Mouse (Mus musculus) liver, embryonic 13.5 days (tissue): Measurements from ENCODE around the gene Spata25. TPM values are rescaled to one million over a fixed set of nuclear protein-coding genes. Genes with fewer than 3 reads are reported as not detected.
A peak's percentile ranks its signal among the peaks of the same experiment; 100 is the strongest.
"Not testable (repeated sequence)": the region's sequence is repeated elsewhere in the genome, so short reads cannot be mapped to it uniquely, and the experiment has no call there.

Experiments
- ATAC-seq: fragments of 200-750 bp; cut with Nextera tagmentation; 2 replicates; pipeline ENCODE4 v1.8.0; 2017; ENCODE audit warnings: low read depth, mild to moderate bottlenecking, moderate number of reproducible peaks, moderate library complexity
- DNase-seq: peaks from one replicate; pipeline ENCODE4 v3.0.0; 2022
- H3K27ac ChIP-seq: fragments of 300-500 bp; sonication (generic); 2 replicates; pipeline ENCODE4 v1.5.1; 2015; ENCODE audit warnings: moderate library complexity, mild to moderate bottlenecking, inconsistent platforms
- H3K27me3 ChIP-seq: fragments of 300-500 bp; sonication (generic); 2 replicates; pipeline ENCODE4 v1.6.1; 2015; ENCODE audit warnings: mild to moderate bottlenecking, inconsistent platforms
- H3K36me3 ChIP-seq: fragments of 300-500 bp; sonication (generic); 2 replicates; pipeline ENCODE4 v1.6.1; 2015; ENCODE audit warnings: mild to moderate bottlenecking, inconsistent platforms
- H3K4me1 ChIP-seq: fragments of 300-500 bp; sonication (generic); replicated peaks from 2 replicates; pipeline ENCODE4 v1.6.1; 2015; ENCODE audit warnings: inconsistent platforms
- H3K4me2 ChIP-seq: fragments of 300-500 bp; sonication (generic); 2 replicates; pipeline ENCODE4 v1.6.1; 2015; ENCODE audit warnings: inconsistent platforms, mild to moderate bottlenecking, moderate library complexity
- H3K4me3 ChIP-seq: fragments of 300-500 bp; sonication (generic); replicated peaks from 2 replicates; pipeline ENCODE4 v1.5.1; 2015; ENCODE audit warnings: mild to moderate bottlenecking, inconsistent platforms
- H3K9ac ChIP-seq: fragments of 300-500 bp; sonication (generic); 2 replicates; pipeline ENCODE4 v1.6.1; 2015; ENCODE audit warnings: mild to moderate bottlenecking, inconsistent platforms
- H3K9me3 ChIP-seq: fragments of 300-500 bp; sonication (generic); replicated peaks from 2 replicates; pipeline ENCODE4 v1.6.1; 2016; ENCODE audit warnings: inconsistent platforms
- WGBS: fragments of 180-500 bp; shearing (Covaris S2); methylation state at CpG from one replicate; pipeline ENCODE4 v1.1.7; 2015; ENCODE audit not compliant: insufficient replicate concordance; 5-methylcytosine and 5-hydroxymethylcytosine counted together
- polyA plus RNA-seq: library from polyadenylated mRNA; unstranded; fragments of >200 nt; fragmentation: Nextera tagmentation; extraction: Ambion mirVana; gene quantifications from 2 replicates; pipeline ENCODE4 v1.2.1, GENCODE M21; 2015

Spata25 gene
- polyA plus RNA-seq, 1 experiment from 2014 or later: not detected

DNA sequence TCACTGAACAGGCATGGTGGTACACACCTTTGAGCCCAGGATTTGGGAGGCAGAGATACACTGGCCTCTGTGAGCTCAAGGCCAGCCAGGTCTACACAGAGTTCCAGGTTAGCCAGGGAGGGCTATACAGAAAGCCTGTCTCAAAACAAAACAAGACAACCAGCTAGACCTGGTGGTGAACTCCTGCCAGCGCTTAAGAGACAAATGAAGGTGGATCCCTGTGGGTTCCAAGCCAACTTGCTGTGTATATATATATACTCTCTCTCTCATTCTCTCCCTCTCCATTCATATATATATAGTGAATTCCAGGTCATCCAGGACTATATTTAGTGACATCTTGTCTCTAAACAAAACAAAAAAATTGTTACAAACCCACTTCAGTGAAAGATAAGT is 24.4 kb downstream of the Spata25 start:
- Histone ChIP-seq H3K4me1 (peaks cover 35% of the 10 kb centered on the region), H3K4me3 (peak overlapping the region; percentile 86), H3K4me2 (peak overlapping the region; percentile 79), H3K9me3 (no peaks in the 10 kb centered on the region), H3K9ac (peak overlapping the region; percentile 89), H3K27me3 (no peaks in the 10 kb centered on the region), H3K27ac (peak overlapping the region; percentile 87), H3K36me3 (peaks cover 42% of the 10 kb centered on the region)
- DNase-seq (no peak), ATAC-seq (no peak)
- WGBS: 57% methylated on average over 1 of the region's 1 CpGs

DNA sequence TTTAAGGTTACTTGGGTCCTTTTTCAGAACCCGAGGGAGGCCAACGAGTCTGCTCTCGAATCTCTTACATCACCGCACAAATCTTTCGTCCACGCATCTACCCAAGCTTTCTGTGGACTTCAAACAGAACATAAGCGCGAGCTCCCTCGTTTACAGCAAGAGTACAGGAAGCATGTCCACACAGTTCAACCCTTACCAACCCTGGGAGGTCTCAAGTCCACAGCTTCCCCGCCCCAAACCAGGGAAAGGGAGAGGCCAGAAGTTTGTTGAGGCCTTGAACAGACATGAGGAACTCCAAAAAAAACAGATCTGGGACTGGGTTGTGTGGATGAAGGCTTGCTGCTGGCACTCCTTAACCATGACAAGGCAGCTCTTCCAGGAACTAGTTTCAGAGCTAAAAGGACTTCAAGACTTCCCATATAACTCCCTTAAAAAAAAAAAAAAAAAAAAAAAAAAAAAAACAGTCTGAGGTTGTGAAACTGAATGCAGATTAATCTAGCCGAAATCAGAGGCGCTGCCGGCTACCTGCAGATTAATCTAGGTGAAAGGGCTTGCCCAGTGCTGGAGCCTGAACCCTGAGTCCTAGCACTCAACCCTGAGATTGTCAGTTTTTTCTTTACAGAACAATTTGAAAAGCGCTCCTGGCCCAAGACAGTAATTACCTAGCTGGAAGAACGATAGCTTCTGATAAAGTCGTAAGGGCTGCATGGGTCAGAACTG is 25.0 kb downstream of the Spata25 start:
- Histone ChIP-seq H3K27ac (peak overlapping the region; percentile 87), H3K36me3 (peaks cover 42% of the 10 kb centered on the region), H3K9me3 (no peaks in the 10 kb centered on the region), H3K4me1 (peaks cover 35% of the 10 kb centered on the region), H3K4me2 (peak overlapping the region; percentile 79), H3K4me3 (peak overlapping the region; percentile 86), H3K9ac (peak overlapping the region; percentile 89), H3K27me3 (no peaks in the 10 kb centered on the region)
- no peak for DNase-seq
- whole genome bisulfite sequencing: 76% methylated on average over 16 of the region's 16 CpGs
- ATAC-seq: no peak

DNA sequence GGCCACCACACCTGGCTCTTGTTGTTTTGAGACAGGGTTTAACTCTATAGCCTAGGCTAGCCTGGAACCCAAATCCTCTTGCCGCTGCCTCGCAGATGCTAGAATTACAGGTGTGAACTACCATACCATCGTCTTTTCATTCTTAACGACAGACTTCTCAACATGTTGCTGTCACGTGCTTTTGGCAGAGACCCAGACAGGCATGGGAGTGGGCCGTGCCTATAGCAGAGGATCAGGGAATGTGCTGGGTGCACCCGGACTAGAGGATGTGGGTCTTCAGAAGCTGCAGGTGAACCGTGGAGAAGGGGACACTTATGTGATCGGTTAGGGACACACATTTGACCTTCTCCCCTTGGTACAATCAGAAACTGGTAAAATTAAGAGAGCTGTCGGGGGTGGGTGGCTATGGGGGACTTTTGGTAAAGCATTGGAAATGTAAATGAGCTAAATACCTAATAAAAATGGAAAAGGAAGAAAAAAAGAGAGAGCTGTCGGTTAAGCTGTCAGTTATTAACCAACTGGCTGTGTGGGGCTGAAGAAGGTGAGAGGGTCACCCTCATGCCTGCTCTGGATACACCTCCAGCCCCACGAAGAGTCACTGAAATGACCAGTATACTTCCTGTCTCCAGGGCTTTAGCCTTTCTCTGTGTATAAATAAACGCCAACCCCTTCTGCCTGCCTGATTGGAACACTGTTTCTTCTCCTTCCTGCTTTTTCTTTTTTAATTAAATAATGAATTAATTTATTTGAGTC is 27.9 kb downstream of the Spata25 start:
- H3K4me2 ChIP-seq: no peak overlapping the region
- DNase-seq (no peak), ATAC-seq (no peak)
- no peak overlapping the region for H3K9ac ChIP-seq
- no peak overlapping the region for H3K4me3 ChIP-seq
- H3K9me3 ChIP-seq: no peaks in the 10 kb centered on the region
- H3K27ac ChIP-seq: no peak overlapping the region
- peaks cover 16% of the 10 kb centered on the region for H3K4me1 ChIP-seq
- no peaks in the 10 kb centered on the region for H3K27me3 ChIP-seq
- 81% methylated on average over 13 of the region's 13 CpGs for WGBS
- H3K36me3 ChIP-seq: peaks cover 69% of the 10 kb centered on the region

DNA sequence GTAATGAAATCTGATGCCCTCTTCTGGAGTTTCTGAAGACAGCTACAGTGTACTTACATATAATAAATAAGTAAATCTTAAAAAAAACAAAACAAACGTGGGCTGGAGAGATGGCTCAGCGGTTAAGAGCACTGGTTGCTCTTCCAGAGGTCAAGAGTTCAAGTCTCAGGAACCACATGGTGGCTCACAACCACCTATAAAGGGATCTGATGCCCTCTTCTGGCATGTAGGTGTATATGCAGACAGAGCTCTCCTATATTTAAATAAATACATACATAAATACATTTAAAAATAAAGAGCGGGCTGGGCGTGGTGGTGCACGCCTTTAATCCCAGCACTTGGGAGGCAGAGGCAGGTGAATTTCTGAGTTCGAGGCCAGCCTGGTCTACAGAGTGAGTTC is 29.8 kb downstream of the Spata25 start:
- not testable (repeated sequence) for H3K4me3 ChIP-seq, H3K27me3 ChIP-seq, H3K9ac ChIP-seq, DNase-seq, ATAC-seq, H3K27ac ChIP-seq, H3K4me2 ChIP-seq, H3K9me3 ChIP-seq
- Histone ChIP-seq H3K4me1 (peaks cover 19% of the 10 kb centered on the region), H3K36me3 (peaks cover 83% of the 10 kb centered on the region)
- 71% methylated on average over 6 of the region's 6 CpGs for WGBS

- WGBS: 72% methylated on average over 4 of the region's 4 CpGs
Observed at GRCm38 (mm10) chr2:164795868-164796267, 32.5 kb downstream of the Spata25 start.

DNA sequence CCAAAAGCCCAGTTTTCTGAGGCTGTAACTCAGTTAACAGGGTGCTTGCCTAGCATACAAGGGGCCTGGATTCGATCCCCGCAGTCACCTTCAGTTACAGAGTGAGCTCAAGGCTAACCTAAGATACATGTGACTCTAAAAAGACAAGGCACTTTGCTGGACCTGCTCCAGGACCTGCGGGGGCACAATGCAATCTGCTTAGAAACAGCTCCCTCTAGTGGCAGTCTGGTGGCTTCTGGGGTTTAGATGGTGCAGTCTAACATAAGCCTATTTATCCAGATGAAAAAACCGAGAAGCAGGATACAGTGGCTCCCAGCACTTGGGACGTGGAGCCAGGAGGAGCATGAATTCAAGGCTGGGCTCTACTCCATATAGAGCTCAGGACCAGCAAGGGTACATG is 34.0 kb downstream of the Spata25 start:
- peaks cover 88% of the 10 kb centered on the region for H3K36me3 ChIP-seq
- H3K4me1 ChIP-seq: peaks cover 22% of the 10 kb centered on the region
- no peak overlapping the region; the same call in 1 of the 2 replicates for H3K27ac ChIP-seq
- H3K9me3 ChIP-seq: no peaks in the 10 kb centered on the region
- no peaks in the 10 kb centered on the region for H3K27me3 ChIP-seq
- H3K9ac ChIP-seq: no peak overlapping the region
- no peak overlapping the region for H3K4me3 ChIP-seq
- no peak overlapping the region for H3K4me2 ChIP-seq
- WGBS: 38% methylated on average over 5 of the region's 5 CpGs
- ATAC-seq (peak; percentile 73), DNase-seq (peak; percentile 71)

More at GRCm38 (mm10) chr2:164795868-164796267, 32.5 kb downstream of the Spata25 start:
- ATAC-seq (no peak), DNase-seq (no peak)
- Histone ChIP-seq H3K27ac (no peak overlapping the region), H3K9me3 (no peaks in the 10 kb centered on the region), H3K4me3 (no peak overlapping the region), H3K27me3 (no peaks in the 10 kb centered on the region), H3K4me2 (no peak overlapping the region), H3K9ac (no peak overlapping the region), H3K36me3 (peaks cover 90% of the 10 kb centered on the region), H3K4me1 (peaks cover 11% of the 10 kb centered on the region)

GRCm38 (mm10) chr2:164793772-164794171 is 34.6 kb downstream of the Spata25 start:
- Histone ChIP-seq H3K27ac (0 out of 2 replicates have a peak overlapping the region, but pooled peaks have one; percentile 13), H3K9me3 (no peaks in the 10 kb centered on the region), H3K4me3 (no peak overlapping the region), H3K27me3 (no peaks in the 10 kb centered on the region), H3K36me3 (peaks cover 86% of the 10 kb centered on the region), H3K4me1 (peaks cover 26% of the 10 kb centered on the region), H3K9ac (no peak overlapping the region; the same call in 1 of the 2 replicates), H3K4me2 (no peak overlapping the region)
- WGBS: 81% methylated on average over 2 of the region's 2 CpGs
- DNase-seq: no peak
- no peak for ATAC-seq

DNA sequence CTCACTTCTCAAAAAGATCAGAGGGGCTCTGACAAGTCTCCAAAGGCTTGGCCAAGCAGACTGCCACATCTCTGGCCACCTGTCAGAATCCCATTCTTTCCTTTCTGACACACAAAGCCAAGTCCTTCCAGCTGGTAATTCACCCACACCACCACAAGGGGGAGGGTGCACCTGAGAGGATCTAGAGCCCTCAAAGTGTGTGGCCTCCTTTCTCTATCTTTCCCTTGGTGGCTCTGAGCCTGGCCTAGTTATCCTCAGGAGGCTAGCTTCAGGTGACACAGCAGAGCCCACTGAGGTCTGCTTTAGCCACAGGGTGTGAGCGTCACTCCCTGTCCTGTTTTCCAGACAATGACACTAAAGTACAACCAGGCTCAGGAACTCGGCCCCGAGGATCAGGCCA is 35.1 kb downstream of the Spata25 start:
- WGBS: 86% methylated on average over 3 of the region's 3 CpGs
- H3K4me2 ChIP-seq: no peak overlapping the region
- peaks cover 83% of the 10 kb centered on the region for H3K36me3 ChIP-seq
- 0 out of 2 replicates have a peak overlapping the region, but pooled peaks have one; percentile 13 for H3K27ac ChIP-seq
- DNase-seq (no peak), ATAC-seq (peak; percentile 34; the same call in 1 of the 2 replicates)
- H3K9me3 ChIP-seq: no peaks in the 10 kb centered on the region
- H3K27me3 ChIP-seq: no peaks in the 10 kb centered on the region
- no peak overlapping the region for H3K4me3 ChIP-seq
- peaks cover 31% of the 10 kb centered on the region for H3K4me1 ChIP-seq
- H3K9ac ChIP-seq: no peak overlapping the region; the same call in 1 of the 2 replicates

- Histone ChIP-seq H3K4me3 (no peak overlapping the region), H3K4me2 (no peak overlapping the region), H3K27ac (no peak overlapping the region), H3K27me3 (no peaks in the 10 kb centered on the region), H3K36me3 (peaks cover 78% of the 10 kb centered on the region), H3K9me3 (no peaks in the 10 kb centered on the region), H3K9ac (no peak overlapping the region), H3K4me1 (peaks cover 38% of the 10 kb centered on the region)
- ATAC-seq: no peak
- DNase-seq: no peak
- 86% methylated on average over 12 of the region's 12 CpGs for WGBS
Observed at GRCm38 (mm10) chr2:164792400-164793190, 35.7 kb downstream of the Spata25 start.

DNA sequence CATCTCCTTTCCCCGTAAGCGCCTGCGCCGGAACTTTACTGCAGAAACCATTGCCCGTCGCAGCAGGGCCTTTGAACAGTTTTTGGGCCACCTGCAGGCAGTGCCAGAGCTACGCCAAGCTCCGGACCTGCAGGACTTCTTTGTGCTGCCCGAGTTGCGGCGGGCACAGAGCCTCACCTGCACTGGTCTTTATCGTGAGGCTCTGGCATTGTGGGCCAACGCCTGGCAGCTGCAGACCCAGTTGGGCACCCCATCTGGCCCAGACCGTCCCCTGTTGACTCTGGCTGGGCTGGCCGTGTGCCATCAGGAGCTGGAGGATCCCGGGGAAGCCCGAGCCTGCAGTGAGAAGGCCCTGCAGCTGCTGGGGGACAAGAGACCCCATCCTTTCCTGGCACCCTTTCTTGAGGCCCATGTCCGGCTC is 36.5 kb downstream of the Spata25 start:
- no peak for DNase-seq
- Histone ChIP-seq H3K4me3 (no peak overlapping the region), H3K4me2 (no peak overlapping the region), H3K27ac (no peak overlapping the region), H3K9ac (no peak overlapping the region), H3K36me3 (peaks cover 72% of the 10 kb centered on the region), H3K27me3 (peaks cover 5% of the 10 kb centered on the region), H3K4me1 (peaks cover 45% of the 10 kb centered on the region), H3K9me3 (no peaks in the 10 kb centered on the region)
- 91% methylated on average over 18 of the region's 18 CpGs for WGBS
- ATAC-seq: no peak

DNA sequence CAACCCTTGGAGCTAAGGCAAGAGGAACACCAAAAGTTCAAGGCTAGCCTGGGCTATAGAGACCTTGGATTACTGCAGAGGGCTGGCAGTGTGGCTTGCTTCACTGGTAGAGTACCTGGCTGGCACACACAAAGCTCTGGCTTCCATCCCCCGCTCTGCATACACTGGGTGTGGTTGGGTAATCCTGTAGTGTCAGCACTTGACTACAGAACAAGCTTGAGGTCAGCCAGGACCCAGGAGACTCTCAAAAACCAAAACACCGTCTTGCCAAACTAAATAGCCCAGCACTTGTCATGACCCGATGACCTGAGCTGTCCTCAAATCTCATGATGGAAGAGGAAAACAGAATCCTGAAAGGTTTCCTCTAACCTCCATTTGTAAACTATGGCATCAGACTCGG is 37.9 kb downstream of the Spata25 start:
- Histone ChIP-seq H3K36me3 (peaks cover 58% of the 10 kb centered on the region), H3K4me3 (no peak overlapping the region), H3K9ac (no peak overlapping the region), H3K9me3 (no peaks in the 10 kb centered on the region), H3K4me2 (no peak overlapping the region), H3K27ac (peak overlapping the region; percentile 51), H3K27me3 (peaks cover 18% of the 10 kb centered on the region), H3K4me1 (peaks cover 59% of the 10 kb centered on the region)
- no peak for DNase-seq
- WGBS: 77% methylated on average over 4 of the region's 4 CpGs
- no peak for ATAC-seq
